8 mouse cellular contexts compared by ENCODE assay signal in the genomic region with DNA sequence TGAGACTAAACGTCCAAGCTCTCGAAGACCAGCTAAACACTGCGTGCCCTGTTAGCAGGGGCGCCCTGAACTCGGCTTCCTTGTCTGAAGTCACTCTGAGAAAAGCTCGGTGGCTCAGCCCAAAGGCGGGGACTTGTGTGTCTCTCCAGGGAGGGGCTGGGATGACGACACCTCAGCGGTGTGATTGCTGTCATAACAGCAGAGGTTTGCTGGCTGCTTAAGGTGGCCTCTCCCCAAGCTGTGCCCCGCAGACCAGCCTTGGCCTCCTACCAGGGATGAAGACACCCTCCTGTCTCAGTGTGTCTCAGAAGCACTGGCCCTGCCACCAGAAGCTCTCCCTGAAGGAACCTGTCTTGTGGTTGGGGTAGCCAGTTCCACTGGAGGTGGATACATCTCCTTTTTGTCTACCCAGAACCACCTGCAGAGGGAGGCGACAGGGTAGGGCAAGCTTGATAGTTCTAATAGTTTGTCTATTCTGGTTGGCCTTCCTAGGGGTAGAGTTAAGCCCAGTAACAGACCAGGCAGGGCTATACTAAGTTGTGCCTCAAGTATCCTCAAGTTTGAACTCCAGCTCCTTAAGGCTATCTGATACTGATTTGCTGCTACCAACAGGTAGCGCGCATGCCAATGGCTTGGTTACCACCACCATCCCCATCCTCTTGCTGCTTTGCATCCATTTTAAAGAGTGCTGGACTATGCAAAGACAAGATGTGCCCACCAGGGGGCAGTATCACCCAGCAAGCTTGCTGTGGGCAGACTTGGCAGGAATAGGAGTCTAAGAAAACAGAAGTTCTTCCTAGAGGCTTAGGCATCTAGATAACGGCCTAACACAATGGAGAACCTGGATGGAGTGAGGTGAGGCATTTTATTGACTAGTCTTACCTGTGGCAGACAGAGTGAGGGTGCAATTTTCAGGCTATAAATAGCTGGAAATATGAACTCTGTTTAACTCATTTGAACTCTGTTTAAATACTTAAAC.
DNase-seq lines count a peak whose midpoint lies in the region; ATAC-seq and TF ChIP-seq lines count a peak whose summit lies in the region.

No protein-coding gene starts in this region.

- no peaks in the 10 kb centered on the region for H3K36me3 ChIP-seq in liver, embryonic 14.5 days (replicated peaks; ENCODE audit: control insufficient read depth, insufficient read depth, low read depth)

- H3K27ac ChIP-seq in liver, embryonic 14.5 days = no peak overlapping the region

- 66% methylated on average over 14 of the region's 14 CpGs for WGBS in liver, embryonic 14.5 days (ENCODE audit: insufficient replicate concordance)

- no peaks in the 10 kb centered on the region for H3K4me1 ChIP-seq in liver, embryonic 14.5 days (replicated peaks; ENCODE audit: control insufficient read depth in 2 of 2, insufficient read depth in 2 of 2, low read length in 1 of 2)

- DNase-seq in gastrocnemius, postnatal 4 days (ENCODE audit: low spot score in 2 of 2) = peak; percentile 65 to 66
- DNase-seq in kidney, postnatal 10 days = peak; percentile 83
- peak; percentile 16 to 30 (median 23) for DNase-seq in liver, embryonic 14.5 days (ENCODE audit: low read depth in 3 of 3, low spot score in 3 of 3)
- DNase-seq in right cerebral cortex, postnatal 14 days = peak; percentile 81
- peak; percentile 66 for DNase-seq in urinary bladder, postnatal 25 days (ENCODE audit: low spot score)

- no peak overlapping the region for H3K9ac ChIP-seq in liver, embryonic 14.5 days (replicated peaks)

- H3K4me2 ChIP-seq in liver, embryonic 14.5 days (ENCODE audit: low read depth) = no peak overlapping the region

- H3K9me3 ChIP-seq in liver, embryonic 14.5 days (ENCODE audit: control insufficient read depth, low read length) = no peaks in the 10 kb centered on the region

- peak; percentile 79 for ATAC-seq in CD4-positive, CD25-positive, alpha-beta regulatory T cell, adult 4 months
- ATAC-seq in activated CD4-positive, CD25-positive, alpha-beta regulatory T cell, adult 4 months = peak; percentile 77
- peak; percentile 99 for ATAC-seq in common myeloid progenitor, adult 5-6 weeks (replicated peaks; ENCODE audit: low read depth, poor library complexity, severe bottlenecking)
- no peak for ATAC-seq in liver, embryonic 14.5 days (ENCODE audit: insufficient read depth)

- no peaks in the 10 kb centered on the region for H3K27me3 ChIP-seq in liver, embryonic 14.5 days (ENCODE audit: control insufficient read depth, insufficient read depth, low read length)

- no peak for TF ChIP-seq EP300 in liver, embryonic 14.5 days (IDR thresholded peaks at IDR 0.05; ENCODE audit: low read depth)

- no peak overlapping the region for H3K4me3 ChIP-seq in liver, embryonic 14.5 days (ENCODE audit: insufficient read depth in 1 of 2, low read depth in 2 of 2, low read length in 2 of 2)

- TF ChIP-seq CTCF in liver, embryonic 14.5 days (IDR thresholded peaks at IDR 0.05; ENCODE audit: low read depth) = peak; percentile 91

Comparison
In these comparisons a context has a peak if more than half of its experiments do, and no peak if none do; other contexts are left out.
1. DNase-seq: peak in every context shown above with its lines; median percentile 83 in kidney, postnatal 10 days; 81 in right cerebral cortex, postnatal 14 days; 66 in urinary bladder, postnatal 25 days; 66 in gastrocnemius, postnatal 4 days; 23 in liver, embryonic 14.5 days.